Mouse (Mus musculus): ENCODE data around the gene Rrp12. TPM values are rescaled to one million over a fixed set of nuclear protein-coding genes. Genes with fewer than 3 reads are reported as not detected.
"Not testable (repeated sequence)": the region's sequence is repeated elsewhere in the genome, so short reads cannot be mapped to it uniquely, and the experiment has no call there.

The Rrp12 gene
- polyA plus RNA-seq, 1 experiment from 2014 or later = 10.7 TPM

DNA sequence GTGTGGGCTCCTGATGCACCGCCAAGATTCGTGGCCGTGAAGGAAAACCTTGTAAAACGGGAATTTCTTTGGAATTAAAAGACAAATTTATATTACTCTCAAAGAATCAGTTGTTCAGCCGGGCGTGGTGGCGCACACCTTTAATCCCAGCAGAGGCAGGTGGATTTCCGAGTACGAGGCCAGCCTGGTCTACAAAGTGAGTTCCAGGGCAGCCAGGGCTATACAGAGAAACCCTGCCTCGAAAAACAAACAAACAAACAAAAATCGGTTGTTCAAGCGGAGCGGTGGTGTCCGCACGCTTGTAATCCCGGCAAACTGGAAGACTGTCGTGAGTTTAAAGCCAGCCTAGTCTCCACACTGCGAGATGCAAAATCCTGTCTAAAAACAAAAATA lies 342 bp upstream of the Rrp12 start:
- Histone ChIP-seq H3K9ac (replicated peaks; ENCODE audit: low read depth, low read length) (peak overlapping the region; percentile 32; the same call in 1 of the 2 replicates), H3K27ac (ENCODE audit: low read depth, low read length) (no peak overlapping the region)
- peak; percentile 44; the same call in 1 of the 2 replicates for ATAC-seq (ENCODE audit: low read depth)

DNA sequence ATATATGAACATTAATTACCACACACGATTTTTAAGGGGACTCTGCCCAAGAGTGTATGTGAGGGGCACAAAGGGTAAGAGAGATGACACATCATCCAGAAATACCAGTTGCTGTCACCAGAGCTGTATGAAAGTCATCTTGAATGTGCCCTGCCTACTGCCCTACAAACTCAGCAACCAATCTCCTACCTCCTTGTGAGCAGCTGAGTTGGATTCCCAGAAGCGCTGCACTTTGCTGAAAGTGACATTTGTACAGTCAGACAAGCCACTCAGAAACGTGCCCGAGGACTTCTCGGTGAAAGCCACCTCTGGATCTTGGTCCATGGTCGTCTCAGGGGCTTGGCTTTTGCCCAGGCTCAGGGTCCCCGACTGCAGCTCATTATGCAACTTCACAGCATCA lies 1.0 kb downstream of the Rrp12 start:
- ATAC-seq (ENCODE audit: low read depth) = no peak
- peak overlapping the region; percentile 80 for H3K4me3 ChIP-seq (ENCODE audit: low read depth, low read length)
- H3K36me3 ChIP-seq (ENCODE audit: control insufficient read depth, insufficient read depth, low read length) = peaks cover 8% of the 10 kb centered on the region; the same call in 1 of the 2 replicates
- peak overlapping the region; percentile 92 for H3K4me2 ChIP-seq (ENCODE audit: low read depth, low read length)
- H3K9ac ChIP-seq (replicated peaks; ENCODE audit: low read depth, low read length) = no peak overlapping the region; the same call in 1 of the 2 replicates
- no peaks in the 10 kb centered on the region for H3K27me3 ChIP-seq (ENCODE audit: control insufficient read depth, insufficient read depth, low read length)
- peaks cover 13% of the 10 kb centered on the region for H3K4me1 ChIP-seq (ENCODE audit: control insufficient read depth, insufficient read depth, low read length)
- WGBS = 56% methylated on average over 7 of the region's 7 CpGs
- H3K27ac ChIP-seq (ENCODE audit: low read depth, low read length) = no peak overlapping the region
- H3K9me3 ChIP-seq (ENCODE audit: control insufficient read depth, low read length) = no peaks in the 10 kb centered on the region

More for the DNA sequence above, 342 bp upstream of the Rrp12 start:
- WGBS = 18% methylated on average over 18 of the region's 18 CpGs
- H3K9me3 ChIP-seq (ENCODE audit: control insufficient read depth, low read length) = no peaks in the 10 kb centered on the region
- H3K4me3 ChIP-seq (ENCODE audit: low read depth, low read length) = peak overlapping the region; percentile 80
- H3K36me3 ChIP-seq (ENCODE audit: control insufficient read depth, insufficient read depth, low read length) = no peaks in the 10 kb centered on the region
- H3K4me2 ChIP-seq (ENCODE audit: low read depth, low read length) = peak overlapping the region; percentile 92
- peaks cover 13% of the 10 kb centered on the region for H3K4me1 ChIP-seq (ENCODE audit: control insufficient read depth, insufficient read depth, low read length)
- H3K27me3 ChIP-seq (ENCODE audit: control insufficient read depth, insufficient read depth, low read length) = no peaks in the 10 kb centered on the region

DNA sequence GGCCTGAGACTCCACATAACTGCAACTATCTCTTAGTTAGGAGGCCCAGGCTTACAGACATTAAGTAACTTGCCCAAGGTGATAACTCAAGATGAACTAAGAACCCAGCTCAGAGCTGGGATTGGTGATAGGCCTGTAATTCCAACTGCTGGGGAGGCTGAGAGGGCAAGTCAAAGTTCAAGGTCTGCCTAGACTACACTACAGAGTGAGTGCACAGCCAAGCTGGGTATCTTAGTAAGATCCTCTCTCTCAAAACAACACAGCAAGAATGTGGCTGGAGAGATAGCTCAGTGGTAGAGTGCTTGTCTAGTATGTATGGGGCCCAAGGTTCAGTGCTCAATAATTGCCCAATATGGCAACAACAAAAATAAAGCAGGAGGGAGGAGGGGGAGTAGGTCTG lies 7.8 kb downstream of the Rrp12 start:
- Histone ChIP-seq H3K4me1 (ENCODE audit: control insufficient read depth, insufficient read depth, low read length) (no peaks in the 10 kb centered on the region), H3K4me2 (ENCODE audit: low read depth, low read length) (no peak overlapping the region), H3K9me3 (ENCODE audit: control insufficient read depth, low read length) (no peaks in the 10 kb centered on the region), H3K36me3 (ENCODE audit: control insufficient read depth, insufficient read depth, low read length) (peaks cover 33% of the 10 kb centered on the region; the same call in 1 of the 2 replicates), H3K9ac (replicated peaks; ENCODE audit: low read depth, low read length) (no peak overlapping the region), H3K4me3 (ENCODE audit: low read depth, low read length) (no peak overlapping the region), H3K27ac (ENCODE audit: low read depth, low read length) (no peak overlapping the region), H3K27me3 (ENCODE audit: control insufficient read depth, insufficient read depth, low read length) (no peaks in the 10 kb centered on the region)
- no peak for ATAC-seq (ENCODE audit: low read depth)

DNA sequence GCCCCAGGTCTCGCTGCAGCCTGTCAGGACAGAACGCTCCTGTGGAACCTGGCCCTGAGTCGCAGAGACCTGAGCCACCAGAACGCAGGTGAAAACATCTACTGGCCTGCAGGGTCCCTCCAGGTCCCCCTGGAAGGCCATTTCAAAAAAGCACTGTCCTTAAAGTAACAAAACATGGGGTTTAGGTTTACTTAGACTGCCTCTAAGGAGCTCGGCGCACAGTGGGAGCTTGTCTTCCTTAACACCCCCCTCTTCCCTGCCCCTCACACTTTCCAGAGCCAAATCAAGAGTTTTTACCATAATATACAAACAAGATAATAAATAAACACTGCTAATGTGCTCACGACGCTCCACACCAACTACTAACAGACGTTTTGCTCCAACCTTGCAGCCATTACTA lies 12.1 kb downstream of the Rrp12 start:
- H3K9ac ChIP-seq (replicated peaks; ENCODE audit: low read depth, low read length) = no peak overlapping the region
- H3K4me1 ChIP-seq (ENCODE audit: control insufficient read depth, insufficient read depth, low read length) = no peaks in the 10 kb centered on the region
- H3K9me3 ChIP-seq (ENCODE audit: control insufficient read depth, low read length) = no peaks in the 10 kb centered on the region
- no peak overlapping the region for H3K4me3 ChIP-seq (ENCODE audit: low read depth, low read length)
- H3K27ac ChIP-seq (ENCODE audit: low read depth, low read length) = no peak overlapping the region
- no peaks in the 10 kb centered on the region for H3K27me3 ChIP-seq (ENCODE audit: control insufficient read depth, insufficient read depth, low read length)
- WGBS = 96% methylated on average over 9 of the region's 9 CpGs
- H3K4me2 ChIP-seq (ENCODE audit: low read depth, low read length) = no peak overlapping the region
- ATAC-seq (ENCODE audit: low read depth) = no peak
- H3K36me3 ChIP-seq (ENCODE audit: control insufficient read depth, insufficient read depth, low read length) = peaks cover 35% of the 10 kb centered on the region

DNA sequence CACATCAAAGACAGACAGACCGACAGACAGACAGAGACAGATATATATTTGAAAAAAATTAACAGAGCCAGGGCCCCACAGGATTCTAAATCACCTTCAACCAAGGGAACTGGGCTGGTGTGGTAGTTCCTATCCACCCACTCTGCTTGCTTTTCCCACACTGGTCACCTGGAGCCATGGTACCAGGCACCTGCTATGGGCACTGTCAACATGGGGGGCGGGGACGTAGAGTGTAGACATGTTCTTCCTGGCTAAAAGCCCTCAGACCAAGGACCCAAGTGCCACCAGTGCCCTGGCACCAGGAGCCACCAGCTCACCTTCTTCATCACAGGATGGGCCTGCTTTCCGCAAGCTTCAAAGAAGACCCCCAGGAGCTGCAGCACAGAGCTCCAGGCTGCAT lies 14.1 kb downstream of the Rrp12 start:
- WGBS = 95% methylated on average over 4 of the region's 4 CpGs

DNA sequence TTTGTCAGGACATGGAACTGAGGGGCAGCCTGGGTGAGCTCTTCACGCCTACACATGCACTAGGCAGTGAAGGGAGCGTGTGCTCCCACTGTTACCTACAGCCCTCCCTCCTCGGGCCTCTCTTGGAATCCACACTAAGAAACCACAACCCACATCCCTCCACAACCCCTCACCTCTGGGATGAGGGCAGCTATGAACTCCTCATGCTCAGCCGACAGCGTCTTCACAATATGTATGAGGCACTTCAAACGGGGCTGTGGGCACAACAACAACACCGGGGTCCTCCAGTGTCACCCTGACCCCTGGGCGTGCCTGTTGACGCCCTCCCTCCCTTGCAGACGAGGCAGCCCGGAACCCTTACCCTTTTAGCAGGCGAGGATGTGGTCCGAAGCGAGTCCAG lies 21.6 kb downstream of the Rrp12 start:
- H3K27me3 ChIP-seq (ENCODE audit: control insufficient read depth, insufficient read depth, low read length) = no peaks in the 10 kb centered on the region
- H3K4me3 ChIP-seq (ENCODE audit: low read depth, low read length) = no peak overlapping the region
- H3K9ac ChIP-seq (replicated peaks; ENCODE audit: low read depth, low read length) = no peak overlapping the region
- H3K4me2 ChIP-seq (ENCODE audit: low read depth, low read length) = no peak overlapping the region
- H3K36me3 ChIP-seq (ENCODE audit: control insufficient read depth, insufficient read depth, low read length) = peaks cover 46% of the 10 kb centered on the region
- H3K4me1 ChIP-seq (ENCODE audit: control insufficient read depth, insufficient read depth, low read length) = no peaks in the 10 kb centered on the region
- no peak overlapping the region for H3K27ac ChIP-seq (ENCODE audit: low read depth, low read length)
- H3K9me3 ChIP-seq (ENCODE audit: control insufficient read depth, low read length) = no peaks in the 10 kb centered on the region
- WGBS = 95% methylated on average over 14 of the region's 14 CpGs
- ATAC-seq (ENCODE audit: low read depth) = no peak

More for the DNA sequence above, 14.1 kb downstream of the Rrp12 start:
- Histone ChIP-seq H3K27ac (ENCODE audit: low read depth, low read length) (no peak overlapping the region), H3K36me3 (ENCODE audit: control insufficient read depth, insufficient read depth, low read length) (peaks cover 37% of the 10 kb centered on the region), H3K4me1 (ENCODE audit: control insufficient read depth, insufficient read depth, low read length) (no peaks in the 10 kb centered on the region), H3K9me3 (ENCODE audit: control insufficient read depth, low read length) (no peaks in the 10 kb centered on the region), H3K9ac (replicated peaks; ENCODE audit: low read depth, low read length) (no peak overlapping the region), H3K4me2 (ENCODE audit: low read depth, low read length) (no peak overlapping the region), H3K4me3 (ENCODE audit: low read depth, low read length) (no peak overlapping the region), H3K27me3 (ENCODE audit: control insufficient read depth, insufficient read depth, low read length) (no peaks in the 10 kb centered on the region)
- no peak for ATAC-seq (ENCODE audit: low read depth)

DNA sequence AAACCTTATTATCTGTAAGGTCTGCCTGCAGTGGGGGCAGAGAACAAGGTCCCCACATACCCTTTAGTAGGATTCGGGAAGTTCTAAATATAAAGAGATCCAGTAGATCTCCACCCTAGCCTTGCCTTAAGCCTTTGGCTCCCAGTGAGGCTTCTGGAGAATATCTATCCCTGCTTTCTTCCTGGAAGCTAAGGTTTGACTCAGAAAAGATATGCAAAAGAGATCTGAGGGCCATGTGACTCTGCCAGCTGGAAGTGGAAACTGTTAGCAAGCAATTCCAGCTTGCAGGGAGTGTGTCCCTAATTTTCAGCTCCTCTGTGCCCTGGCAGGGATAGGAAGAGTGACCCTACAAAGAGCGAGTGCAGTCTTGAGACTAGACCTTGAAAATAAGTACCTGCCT lies 23.7 kb downstream of the Rrp12 start:
- H3K27ac ChIP-seq (ENCODE audit: low read depth, low read length) = no peak overlapping the region
- WGBS = 94% methylated on average over 2 of the region's 2 CpGs
- no peaks in the 10 kb centered on the region for H3K27me3 ChIP-seq (ENCODE audit: control insufficient read depth, insufficient read depth, low read length)
- H3K9ac ChIP-seq (replicated peaks; ENCODE audit: low read depth, low read length) = no peak overlapping the region
- H3K9me3 ChIP-seq (ENCODE audit: control insufficient read depth, low read length) = no peaks in the 10 kb centered on the region
- H3K4me3 ChIP-seq (ENCODE audit: low read depth, low read length) = no peak overlapping the region
- H3K4me2 ChIP-seq (ENCODE audit: low read depth, low read length) = no peak overlapping the region
- no peaks in the 10 kb centered on the region for H3K4me1 ChIP-seq (ENCODE audit: control insufficient read depth, insufficient read depth, low read length)
- ATAC-seq (ENCODE audit: low read depth) = no peak
- peaks cover 52% of the 10 kb centered on the region for H3K36me3 ChIP-seq (ENCODE audit: control insufficient read depth, insufficient read depth, low read length)

DNA sequence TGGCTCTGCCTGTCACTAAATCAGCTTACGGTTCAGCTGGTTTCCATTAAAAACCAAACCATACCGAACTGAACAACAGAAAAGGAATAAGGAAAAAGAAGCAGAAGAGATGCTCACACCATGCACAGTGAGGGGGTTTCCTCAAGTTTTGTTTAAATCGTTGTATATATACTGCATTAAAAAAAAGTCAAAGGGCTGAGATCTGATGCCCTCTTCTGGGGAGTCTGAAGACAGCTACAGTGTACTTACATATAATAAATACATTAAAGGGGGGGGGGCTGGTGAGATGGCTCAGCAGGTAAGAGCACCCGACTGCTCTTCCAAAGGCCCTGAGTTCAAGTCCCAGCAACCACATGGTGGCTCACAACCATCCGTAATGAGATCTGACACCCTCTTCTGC lies 26.0 kb downstream of the Rrp12 start:
- H3K27ac ChIP-seq (ENCODE audit: low read depth, low read length); H3K4me3 ChIP-seq (ENCODE audit: low read depth, low read length); H3K27me3 ChIP-seq (ENCODE audit: control insufficient read depth, insufficient read depth, low read length); H3K9me3 ChIP-seq (ENCODE audit: control insufficient read depth, low read length); H3K9ac ChIP-seq (replicated peaks; ENCODE audit: low read depth, low read length); ATAC-seq (ENCODE audit: low read depth); H3K4me2 ChIP-seq (ENCODE audit: low read depth, low read length); H3K4me1 ChIP-seq (ENCODE audit: control insufficient read depth, insufficient read depth, low read length): not testable (repeated sequence)
- WGBS = 89% methylated on average over 5 of the region's 5 CpGs
- peaks cover 47% of the 10 kb centered on the region for H3K36me3 ChIP-seq (ENCODE audit: control insufficient read depth, insufficient read depth, low read length)

DNA sequence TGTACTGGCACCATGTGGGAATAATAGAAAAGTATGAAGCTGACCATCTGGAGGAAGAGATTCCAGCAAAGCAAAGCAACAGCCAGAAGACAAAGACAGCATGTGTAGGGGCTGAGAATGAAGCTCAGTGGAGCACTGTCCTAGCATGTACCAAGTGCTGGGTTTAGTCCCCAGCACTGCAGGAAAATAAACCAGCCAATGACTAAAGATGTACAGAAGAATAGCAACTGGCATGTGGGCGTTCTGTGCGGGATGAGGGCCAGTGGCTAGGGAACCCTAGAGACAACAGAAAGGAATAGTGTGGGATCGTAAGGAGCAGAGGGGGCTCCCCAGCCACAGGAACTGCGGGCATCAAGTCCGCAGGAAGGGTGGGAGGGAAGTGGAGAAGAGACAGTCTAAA lies 26.7 kb downstream of the Rrp12 start:
- H3K36me3 ChIP-seq (ENCODE audit: control insufficient read depth, insufficient read depth, low read length) = peaks cover 40% of the 10 kb centered on the region
- H3K4me2 ChIP-seq (ENCODE audit: low read depth, low read length) = no peak overlapping the region
- no peaks in the 10 kb centered on the region for H3K4me1 ChIP-seq (ENCODE audit: control insufficient read depth, insufficient read depth, low read length)
- H3K27me3 ChIP-seq (ENCODE audit: control insufficient read depth, insufficient read depth, low read length) = no peaks in the 10 kb centered on the region
- no peak overlapping the region for H3K4me3 ChIP-seq (ENCODE audit: low read depth, low read length)
- ATAC-seq (ENCODE audit: low read depth) = no peak
- H3K9me3 ChIP-seq (ENCODE audit: control insufficient read depth, low read length) = no peaks in the 10 kb centered on the region
- no peak overlapping the region for H3K9ac ChIP-seq (replicated peaks; ENCODE audit: low read depth, low read length)
- H3K27ac ChIP-seq (ENCODE audit: low read depth, low read length) = no peak overlapping the region
- 91% methylated on average over 5 of the region's 5 CpGs for WGBS

DNA sequence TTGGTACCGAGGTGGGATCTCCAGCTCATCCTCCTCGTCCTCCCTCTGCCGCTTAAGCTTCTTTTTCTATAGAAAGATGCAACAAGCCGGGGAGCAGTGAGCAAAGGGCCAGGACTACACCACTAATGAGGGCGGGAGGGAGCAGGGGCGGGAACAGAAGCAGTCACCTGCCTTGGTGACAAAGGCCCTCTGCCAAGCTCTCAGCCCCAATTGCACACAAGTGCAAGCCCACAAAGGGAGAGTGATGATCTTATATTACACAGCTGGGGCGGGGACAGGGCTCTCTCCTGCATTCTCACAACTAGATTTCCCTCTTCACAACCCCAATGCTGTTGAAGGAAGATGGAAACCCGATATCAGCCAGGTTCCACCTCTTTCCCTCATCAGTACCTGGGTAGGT lies 29.3 kb downstream of the Rrp12 start:
- WGBS = 88% methylated on average over 8 of the region's 8 CpGs
- Histone ChIP-seq H3K4me1 (ENCODE audit: control insufficient read depth, insufficient read depth, low read length) (no peaks in the 10 kb centered on the region), H3K27ac (ENCODE audit: low read depth, low read length) (no peak overlapping the region), H3K27me3 (ENCODE audit: control insufficient read depth, insufficient read depth, low read length) (no peaks in the 10 kb centered on the region), H3K4me2 (ENCODE audit: low read depth, low read length) (no peak overlapping the region), H3K4me3 (ENCODE audit: low read depth, low read length) (no peak overlapping the region), H3K9ac (replicated peaks; ENCODE audit: low read depth, low read length) (no peak overlapping the region), H3K9me3 (ENCODE audit: control insufficient read depth, low read length) (no peaks in the 10 kb centered on the region), H3K36me3 (ENCODE audit: control insufficient read depth, insufficient read depth, low read length) (peaks cover 42% of the 10 kb centered on the region)
- no peak for ATAC-seq (ENCODE audit: low read depth)

Data from neural tube, embryonic 14.5 days (tissue).